Mouse (Mus musculus) neural tube, embryonic 15.5 days (tissue): Measurements from ENCODE around the gene Rrp9. TPM values are rescaled to one million over a fixed set of nuclear protein-coding genes. Genes with fewer than 3 reads are reported as not detected.
A peak's percentile ranks its signal among the peaks of the same experiment; 100 is the strongest.

Experiments used
- ATAC-seq: fragments of 200-750 bp; cut with Nextera tagmentation; 2 replicates; pipeline ENCODE4 v1.8.0; 2017; ENCODE audit warnings: mild to moderate bottlenecking, moderate TSS enrichment, moderate library complexity; ENCODE audit not compliant: low FRiP score
- H3K27ac ChIP-seq: fragments of 300-500 bp; sonication (generic); replicated peaks from 2 replicates; pipeline ENCODE4 v1.5.1; 2015; ENCODE audit warnings: mild to moderate bottlenecking, inconsistent platforms
- H3K27me3 ChIP-seq: fragments of 300-500 bp; sonication (generic); replicated peaks from 2 replicates; pipeline ENCODE4 v1.6.1; 2015; ENCODE audit warnings: inconsistent platforms
- H3K36me3 ChIP-seq: fragments of 300-500 bp; sonication (generic); 2 replicates; pipeline ENCODE4 v1.6.1; 2015; ENCODE audit warnings: inconsistent platforms
- H3K4me1 ChIP-seq: fragments of 300-500 bp; sonication (generic); 2 replicates; pipeline ENCODE4 v1.6.1; 2015; ENCODE audit warnings: inconsistent platforms
- H3K4me2 ChIP-seq: fragments of 300-500 bp; sonication (generic); 2 replicates; pipeline ENCODE4 v1.6.1; 2015; ENCODE audit warnings: inconsistent platforms, mild to moderate bottlenecking, moderate library complexity
- H3K4me3 ChIP-seq: fragments of 300-500 bp; sonication (generic); replicated peaks from 2 replicates; pipeline ENCODE4 v1.5.1; 2015; ENCODE audit warnings: mild to moderate bottlenecking, inconsistent platforms
- H3K9ac ChIP-seq: fragments of 300-500 bp; sonication (generic); replicated peaks from 2 replicates; pipeline ENCODE4 v1.6.1; 2015; ENCODE audit warnings: mild to moderate bottlenecking, inconsistent platforms
- H3K9me3 ChIP-seq: fragments of 300-500 bp; sonication (generic); replicated peaks from 2 replicates; pipeline ENCODE4 v1.6.1; 2016; ENCODE audit warnings: inconsistent platforms
- WGBS: fragments of 180-500 bp; shearing (Covaris S2); methylation state at CpG from one replicate; pipeline ENCODE4 v1.1.7; 2015; ENCODE audit warnings: mixed read lengths; 5-methylcytosine and 5-hydroxymethylcytosine counted together
- polyA plus RNA-seq: library from polyadenylated mRNA; unstranded; fragments of >200 nt; fragmentation: Nextera tagmentation; extraction: Ambion mirVana; gene quantifications from 2 replicates; pipeline ENCODE4 v1.2.1, GENCODE M21; 2015

Rrp9 gene
- polyA plus RNA-seq, 1 experiment from 2014 or later: 46.4 TPM

DNA sequence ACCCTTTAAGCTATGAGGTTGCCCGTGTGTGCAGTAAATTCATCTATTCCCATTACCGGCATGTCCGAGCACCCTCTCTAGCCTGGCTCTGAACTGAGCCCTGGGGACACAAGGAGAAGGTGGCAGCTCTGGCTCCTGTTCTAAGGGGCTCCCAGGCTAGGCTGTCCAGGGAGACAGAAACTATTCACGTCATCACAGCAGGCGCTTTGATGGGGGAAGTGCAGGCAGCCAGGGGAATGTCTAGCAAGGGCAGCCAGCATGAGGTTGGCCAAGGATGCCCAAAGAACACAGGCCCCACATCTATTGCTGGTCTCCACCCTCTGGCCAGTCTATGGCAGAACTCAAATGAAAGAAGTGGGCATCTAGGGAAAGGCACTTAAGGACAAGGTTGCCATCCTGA is 17.8 kb upstream of the Rrp9 start:
- H3K9me3 ChIP-seq: no peaks in the 10 kb centered on the region
- no peak for ATAC-seq
- H3K9ac ChIP-seq: no peak overlapping the region
- WGBS: 47% methylated on average over 5 of the region's 5 CpGs
- H3K4me2 ChIP-seq: peak overlapping the region; percentile 87
- H3K27me3 ChIP-seq: no peaks in the 10 kb centered on the region
- peaks cover 56% of the 10 kb centered on the region for H3K4me1 ChIP-seq
- H3K27ac ChIP-seq: no peak overlapping the region
- H3K4me3 ChIP-seq: no peak overlapping the region
- H3K36me3 ChIP-seq: peaks cover 24% of the 10 kb centered on the region

DNA sequence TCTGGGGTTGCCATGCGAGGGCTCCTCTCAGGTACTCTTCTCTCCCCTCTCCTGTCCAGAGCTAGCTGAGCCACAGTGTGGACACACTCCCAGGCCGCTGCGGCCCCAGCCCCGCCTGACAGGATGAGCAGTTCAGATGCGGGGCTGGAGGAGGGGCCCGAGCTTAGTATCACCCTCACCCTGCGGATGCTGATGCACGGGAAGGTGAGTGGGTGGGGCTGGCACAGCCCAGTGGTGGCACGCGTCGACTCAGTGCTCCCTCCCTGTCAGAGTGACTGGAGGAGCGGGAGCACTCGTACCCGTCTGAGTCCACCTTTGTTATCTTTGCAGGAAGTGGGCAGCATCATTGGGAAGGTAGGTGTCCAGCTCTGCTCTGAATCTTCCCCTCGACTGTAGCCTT is 15.8 kb upstream of the Rrp9 start:
- Histone ChIP-seq H3K9me3 (no peaks in the 10 kb centered on the region), H3K4me1 (peaks cover 57% of the 10 kb centered on the region), H3K4me2 (no peak overlapping the region), H3K36me3 (peaks cover 37% of the 10 kb centered on the region), H3K9ac (no peak overlapping the region), H3K27ac (no peak overlapping the region; the same call in 1 of the 2 replicates), H3K27me3 (no peaks in the 10 kb centered on the region), H3K4me3 (no peak overlapping the region)
- WGBS: 86% methylated on average over 15 of the region's 15 CpGs
- ATAC-seq: no peak

DNA sequence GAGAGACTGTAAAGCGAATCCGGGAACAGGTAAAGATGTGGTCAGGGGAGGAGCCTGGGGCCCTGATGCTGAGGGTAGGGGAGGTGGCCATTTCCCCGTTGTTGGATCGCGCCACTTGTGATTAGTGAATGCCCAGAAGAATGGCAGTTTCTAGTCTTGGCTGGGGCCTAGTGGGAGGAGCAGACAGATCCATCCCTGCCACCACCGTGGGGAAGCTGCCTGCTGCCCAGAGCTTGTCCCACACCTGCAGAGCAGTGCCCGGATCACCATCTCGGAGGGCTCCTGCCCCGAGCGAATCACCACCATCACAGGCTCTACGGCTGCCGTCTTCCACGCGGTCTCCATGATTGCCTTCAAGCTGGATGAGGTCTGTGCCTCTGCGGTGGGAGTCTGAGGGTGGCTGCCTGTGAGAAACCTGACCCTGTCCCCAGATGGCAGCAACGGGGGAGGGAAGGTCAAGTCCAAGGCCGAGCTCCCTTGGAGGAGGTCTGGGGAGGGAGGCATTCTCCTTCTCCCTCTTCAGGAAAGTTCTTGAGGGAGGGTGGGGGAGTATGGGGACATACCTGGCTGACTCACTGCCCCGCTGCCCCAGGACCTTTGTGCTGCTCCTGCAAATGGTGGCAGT is 15.2 kb upstream of the Rrp9 start:
- Histone ChIP-seq H3K27me3 (no peaks in the 10 kb centered on the region), H3K4me3 (no peak overlapping the region), H3K4me2 (no peak overlapping the region), H3K36me3 (peaks cover 37% of the 10 kb centered on the region), H3K9ac (no peak overlapping the region), H3K27ac (no peak overlapping the region), H3K9me3 (no peaks in the 10 kb centered on the region), H3K4me1 (peaks cover 57% of the 10 kb centered on the region)
- 80% methylated on average over 18 of the region's 18 CpGs for WGBS
- no peak for ATAC-seq

DNA sequence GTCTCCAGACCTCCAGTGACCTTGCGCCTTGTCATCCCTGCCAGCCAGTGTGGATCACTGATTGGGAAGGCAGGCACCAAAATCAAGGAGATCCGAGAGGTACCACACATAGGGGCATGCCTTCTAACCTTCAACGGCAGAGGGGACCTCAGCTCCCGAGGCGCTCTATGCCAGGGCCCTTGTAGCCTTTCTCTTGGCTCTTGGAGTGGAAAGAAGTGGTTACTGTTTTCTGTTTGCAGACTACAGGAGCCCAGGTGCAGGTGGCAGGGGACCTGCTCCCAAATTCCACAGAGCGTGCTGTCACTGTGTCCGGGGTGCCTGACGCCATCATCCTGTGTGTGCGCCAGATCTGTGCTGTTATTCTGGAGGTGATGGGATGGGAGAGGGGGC is 14.7 kb upstream of the Rrp9 start:
- H3K27ac ChIP-seq: no peak overlapping the region
- no peaks in the 10 kb centered on the region for H3K27me3 ChIP-seq
- WGBS: 95% methylated on average over 9 of the region's 9 CpGs
- ATAC-seq: no peak
- peaks cover 37% of the 10 kb centered on the region for H3K36me3 ChIP-seq
- no peaks in the 10 kb centered on the region for H3K9me3 ChIP-seq
- peaks cover 57% of the 10 kb centered on the region for H3K4me1 ChIP-seq
- no peak overlapping the region for H3K9ac ChIP-seq
- no peak overlapping the region for H3K4me3 ChIP-seq
- no peak overlapping the region for H3K4me2 ChIP-seq

DNA sequence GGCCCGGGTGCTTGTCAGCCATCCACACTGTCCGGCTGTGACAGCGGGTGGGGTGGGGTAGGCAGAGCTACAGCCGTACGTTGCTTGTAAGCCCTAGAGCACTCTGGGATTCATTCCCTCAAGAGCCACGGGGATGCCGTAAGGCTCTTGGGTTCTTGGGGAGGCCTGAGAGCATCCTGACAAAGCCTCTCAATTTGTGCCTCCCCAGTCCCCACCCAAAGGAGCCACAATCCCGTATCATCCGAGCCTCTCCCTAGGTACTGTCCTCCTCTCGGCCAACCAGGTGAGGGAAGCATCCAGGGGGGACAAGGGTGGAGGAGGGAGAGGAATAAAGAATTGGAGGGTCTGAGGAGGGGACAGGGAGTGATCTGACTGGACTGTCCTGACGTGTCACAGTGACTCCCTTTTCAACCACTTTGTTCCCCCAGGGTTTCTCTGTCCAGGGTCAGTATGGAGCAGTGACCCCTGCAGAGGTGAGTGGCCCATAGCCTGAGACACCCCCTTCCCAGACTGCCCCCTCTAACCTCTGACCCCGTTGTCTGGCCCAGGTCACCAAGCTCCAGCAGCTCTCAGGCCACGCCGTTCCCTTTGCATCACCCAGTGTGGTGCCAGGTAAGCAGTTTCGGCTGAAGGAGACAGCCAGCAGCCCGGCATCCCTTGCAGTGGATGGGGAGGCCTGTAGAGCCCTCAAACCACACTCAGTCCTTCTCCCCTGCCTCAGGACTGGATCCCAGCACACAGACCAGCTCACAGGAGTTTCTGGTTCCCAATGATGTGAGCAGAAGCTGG is 13.9 kb upstream of the Rrp9 start:
- no peaks in the 10 kb centered on the region for H3K9me3 ChIP-seq
- H3K4me3 ChIP-seq: no peak overlapping the region
- 91% methylated on average over 16 of the region's 16 CpGs for WGBS
- H3K9ac ChIP-seq: no peak overlapping the region
- H3K36me3 ChIP-seq: peaks cover 37% of the 10 kb centered on the region
- no peaks in the 10 kb centered on the region for H3K27me3 ChIP-seq
- H3K27ac ChIP-seq: no peak overlapping the region
- no peak for ATAC-seq
- H3K4me1 ChIP-seq: peaks cover 51% of the 10 kb centered on the region
- H3K4me2 ChIP-seq: no peak overlapping the region

DNA sequence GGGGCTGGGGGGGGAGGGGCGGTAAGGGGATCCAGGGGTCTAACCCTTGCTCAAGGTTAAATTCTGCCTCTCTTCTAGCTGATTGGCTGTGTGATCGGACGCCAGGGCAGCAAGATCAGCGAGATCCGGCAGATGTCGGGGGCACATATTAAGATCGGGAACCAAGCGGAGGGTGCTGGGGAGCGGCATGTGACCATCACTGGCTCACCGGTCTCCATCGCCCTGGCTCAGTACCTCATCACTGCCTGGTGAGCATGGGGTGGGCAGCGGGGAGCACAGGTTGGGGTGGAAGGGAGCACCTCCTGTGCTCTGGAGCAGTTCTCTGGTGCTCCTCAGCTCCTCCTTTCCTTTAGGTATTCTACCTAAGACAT is 13.3 kb upstream of the Rrp9 start:
- no peak for ATAC-seq
- H3K4me2 ChIP-seq: no peak overlapping the region
- no peaks in the 10 kb centered on the region for H3K27me3 ChIP-seq
- 95% methylated on average over 12 of the region's 12 CpGs for WGBS
- H3K4me3 ChIP-seq: no peak overlapping the region
- H3K36me3 ChIP-seq: peaks cover 37% of the 10 kb centered on the region
- peaks cover 45% of the 10 kb centered on the region for H3K4me1 ChIP-seq
- H3K9ac ChIP-seq: no peak overlapping the region
- H3K27ac ChIP-seq: no peak overlapping the region
- H3K9me3 ChIP-seq: no peaks in the 10 kb centered on the region

DNA sequence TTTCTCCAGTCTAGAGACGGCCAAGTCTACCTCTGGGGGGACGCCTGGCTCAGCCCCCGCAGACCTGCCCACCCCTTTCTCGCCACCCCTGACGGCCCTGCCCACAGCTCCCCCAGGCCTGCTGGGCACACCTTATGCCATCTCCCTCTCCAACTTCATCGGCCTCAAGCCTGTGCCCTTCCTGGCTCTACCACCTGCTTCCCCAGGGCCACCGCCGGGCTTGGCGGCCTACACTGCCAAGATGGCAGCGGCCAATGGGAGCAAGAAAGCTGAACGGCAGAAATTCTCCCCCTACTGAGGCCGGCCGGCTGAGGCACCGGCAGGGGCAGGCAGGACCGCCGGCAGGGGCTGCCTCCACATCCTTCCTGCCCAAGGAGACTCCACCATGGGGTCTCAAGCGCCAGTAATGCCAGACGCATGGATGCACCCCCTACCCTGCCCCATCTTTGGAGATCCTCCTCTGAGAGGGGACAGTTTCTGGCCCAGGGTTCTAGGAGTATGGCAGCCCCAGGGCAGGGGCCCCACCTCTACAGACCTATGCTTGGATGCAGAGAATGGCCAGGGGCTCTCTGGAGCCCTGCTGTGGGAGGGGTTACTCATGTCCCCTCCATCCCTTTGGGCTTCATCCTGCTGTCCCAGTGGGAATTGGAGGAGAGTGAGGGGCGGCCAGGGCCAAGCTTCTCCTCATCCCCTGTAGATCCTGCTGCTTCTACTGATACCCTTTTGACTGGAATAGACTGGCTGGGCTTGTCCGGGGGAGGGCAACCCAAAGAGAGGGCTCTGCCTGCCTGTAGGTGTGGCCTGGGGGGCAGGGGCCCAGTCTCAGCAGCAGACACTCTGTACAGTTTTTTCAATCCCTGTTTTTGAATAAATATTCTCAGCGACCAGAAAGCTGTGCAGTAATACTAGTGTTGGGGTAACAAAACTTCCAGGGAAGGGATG is 12.4 kb upstream of the Rrp9 start:
- no peaks in the 10 kb centered on the region for H3K9me3 ChIP-seq
- H3K27me3 ChIP-seq: no peaks in the 10 kb centered on the region
- 84% methylated on average over 21 of the region's 21 CpGs for WGBS
- H3K9ac ChIP-seq: no peak overlapping the region
- H3K36me3 ChIP-seq: peaks cover 37% of the 10 kb centered on the region
- H3K4me2 ChIP-seq: no peak overlapping the region
- ATAC-seq: no peak
- no peak overlapping the region for H3K27ac ChIP-seq
- no peak overlapping the region for H3K4me3 ChIP-seq
- peaks cover 36% of the 10 kb centered on the region for H3K4me1 ChIP-seq

DNA sequence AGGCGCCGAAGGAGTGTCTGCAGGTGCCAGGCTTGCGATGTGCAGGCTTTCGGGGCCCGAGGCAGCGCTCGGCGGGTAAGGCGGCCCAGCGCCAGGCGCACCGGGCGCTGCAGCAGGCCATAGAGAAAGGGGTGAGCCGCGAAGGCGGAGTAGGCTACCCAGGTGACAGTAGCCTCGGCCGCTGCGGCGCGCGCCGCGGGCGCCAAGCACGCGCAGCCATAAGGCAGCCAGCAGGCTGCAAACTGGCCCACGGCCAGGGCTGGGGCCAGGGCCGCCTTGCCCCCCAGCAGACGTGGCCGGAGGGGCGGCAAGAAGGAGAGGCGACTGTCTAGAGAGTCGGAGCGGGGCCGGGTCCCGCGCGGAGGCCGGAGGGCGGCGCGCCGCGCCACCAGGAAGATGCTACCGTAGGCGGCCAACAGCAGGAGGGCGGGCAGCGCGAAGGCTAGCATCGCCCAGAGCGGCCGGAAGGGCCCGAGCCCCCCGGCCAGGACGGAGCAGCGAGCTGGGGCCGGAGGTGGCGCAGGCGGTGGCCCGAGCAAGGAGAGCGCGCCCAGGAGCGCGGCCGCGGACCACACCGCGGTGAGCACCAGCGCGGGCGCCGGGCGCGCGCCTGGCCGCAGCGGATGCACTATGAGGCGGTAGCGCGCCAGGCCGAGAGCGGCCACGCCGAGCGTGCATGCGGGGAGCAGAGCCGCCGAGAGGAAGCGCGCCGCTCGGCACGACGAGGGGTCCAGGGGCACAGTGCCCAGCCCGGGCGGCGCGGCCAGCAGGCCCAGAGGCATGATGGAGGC is 10.8 kb upstream of the Rrp9 start:
- Histone ChIP-seq H3K4me1 (peaks cover 27% of the 10 kb centered on the region), H3K9ac (peak overlapping the region; percentile 84), H3K27me3 (no peaks in the 10 kb centered on the region), H3K4me3 (peak overlapping the region; percentile 53), H3K4me2 (peak overlapping the region; percentile 95), H3K9me3 (no peaks in the 10 kb centered on the region), H3K27ac (peak overlapping the region; percentile 91), H3K36me3 (peaks cover 37% of the 10 kb centered on the region)
- under 1% methylated on average over 90 of the region's 99 CpGs for WGBS
- peak; percentile 88 for ATAC-seq

DNA sequence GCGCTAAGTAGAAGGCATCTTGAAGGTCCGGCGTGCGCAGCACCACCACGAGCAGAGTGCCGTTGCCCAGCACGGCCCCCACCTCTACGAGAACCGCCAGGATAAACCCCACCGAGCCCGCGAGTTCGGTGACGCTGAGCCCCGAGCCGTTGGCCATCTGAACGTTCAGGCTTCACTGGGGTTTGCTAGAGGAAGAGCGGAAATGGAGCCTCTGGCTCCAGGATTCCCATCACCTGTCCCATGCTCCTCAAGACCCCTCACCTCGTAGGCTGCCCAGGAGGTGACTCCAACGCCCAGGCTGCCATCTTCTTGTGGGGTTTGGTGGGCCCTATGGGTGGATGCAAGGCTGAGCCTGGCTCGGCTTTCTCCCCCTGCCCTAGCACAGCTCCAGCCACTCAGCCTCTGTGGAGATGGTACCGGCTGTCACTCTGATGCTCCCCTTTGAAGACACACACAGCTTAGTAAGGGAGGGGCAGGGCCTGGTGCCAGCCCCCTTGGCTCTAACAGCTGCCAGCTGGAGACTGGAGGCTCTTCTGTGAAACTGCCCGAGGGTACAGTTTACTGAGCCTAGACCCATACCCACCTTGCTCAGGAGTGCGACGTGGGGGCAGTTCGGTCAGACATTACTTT is 10.1 kb upstream of the Rrp9 start, which contains the start of gene Gpr62:
Gene Gpr62 (minus strand): TSS at position 368 of the 630 bp plus-strand sequence.
- peak within 1 kb of the TSS; percentile 91 for H3K27ac ChIP-seq

DNA sequence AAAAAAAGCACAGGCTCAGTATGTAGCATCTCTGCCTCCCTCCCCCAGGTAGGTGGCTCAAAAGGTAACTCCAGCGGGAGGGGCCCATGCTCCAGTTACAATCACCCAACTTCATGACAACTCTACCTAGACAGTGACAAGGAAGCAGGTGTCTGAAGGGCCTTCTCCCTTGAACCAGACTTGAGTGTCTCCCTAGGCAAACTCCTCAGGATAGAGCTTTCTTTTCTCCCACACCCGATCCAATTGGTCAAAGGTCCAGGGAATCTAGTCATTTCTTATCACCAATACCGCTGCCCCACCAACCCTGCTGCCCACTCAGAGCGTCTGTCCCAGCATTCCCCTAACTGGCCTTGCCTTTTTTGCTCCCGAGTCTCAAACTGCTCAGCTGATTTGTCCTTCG is 9.0 kb upstream of the Rrp9 start:
- peaks cover 27% of the 10 kb centered on the region for H3K4me1 ChIP-seq
- WGBS: 93% methylated on average over 6 of the region's 6 CpGs
- no peak overlapping the region for H3K27ac ChIP-seq
- no peak for ATAC-seq
- no peaks in the 10 kb centered on the region for H3K27me3 ChIP-seq
- no peak overlapping the region for H3K4me3 ChIP-seq
- no peaks in the 10 kb centered on the region for H3K9me3 ChIP-seq
- H3K36me3 ChIP-seq: peaks cover 23% of the 10 kb centered on the region
- H3K9ac ChIP-seq: no peak overlapping the region
- no peak overlapping the region for H3K4me2 ChIP-seq

More for the DNA sequence above, 10.1 kb upstream of the Rrp9 start, which contains the start of gene Gpr62:
- ATAC-seq: peak; percentile 43
- Histone ChIP-seq H3K27me3 (no peaks in the 10 kb centered on the region), H3K9ac (peak within 1 kb of the TSS; percentile 84), H3K4me2 (peak within 1 kb of the TSS; percentile 95), H3K4me1 (peaks cover 27% of the 10 kb centered on the region), H3K36me3 (peaks cover 32% of the 10 kb centered on the region), H3K9me3 (no peaks in the 10 kb centered on the region), H3K4me3 (peak within 1 kb of the TSS; percentile 53)
- WGBS: 22% methylated on average over 26 of the region's 26 CpGs
